Mouse (Mus musculus) heart, adult 2 months (tissue): Measurements from ENCODE around the gene Eif2ak2. TPM values are rescaled to one million over a fixed set of nuclear protein-coding genes. Genes with fewer than 3 reads are reported as not detected.
A peak's percentile ranks its signal among the peaks of the same experiment; 100 is the strongest.

Experiments used
- DNase-seq, 2 experiments: peaks; one replicate each; pipeline ENCODE4 v3.0.0; 2021
- H3K27ac ChIP-seq: fragments of 200-600 bp; 2 replicates; pipeline ENCODE4 v1.8.1; 2022
- H3K27me3 ChIP-seq: fragments of 200-500 bp; 2 replicates; pipeline ENCODE4 v1.6.1; 2012; ENCODE audit warnings: mild to moderate bottlenecking, low read length, inconsistent platforms, mixed read lengths; ENCODE audit not compliant: control insufficient read depth, insufficient read depth
- H3K36me3 ChIP-seq: fragments of 200-500 bp; 2 replicates; pipeline ENCODE4 v1.6.1; 2012; ENCODE audit warnings: low read length, inconsistent platforms; ENCODE audit not compliant: control insufficient read depth, insufficient read depth
- H3K4me1 ChIP-seq: fragments of 200-500 bp; 2 replicates; pipeline ENCODE4 v1.6.1; 2011; ENCODE audit warnings: low read length; ENCODE audit not compliant: control insufficient read depth, insufficient read depth
- H3K4me3 ChIP-seq: fragments of 200-600 bp; 2 replicates; pipeline ENCODE4 v1.8.1; 2022
- H3K79me2 ChIP-seq: fragments of 200-500 bp; replicated peaks from 2 replicates; pipeline ENCODE4 v1.6.1; 2012; ENCODE audit warnings: mild to moderate bottlenecking, inconsistent platforms, low read length, moderate library complexity, mixed read lengths; ENCODE audit not compliant: control insufficient read depth, insufficient read depth
- H3K9ac ChIP-seq: fragments of 200-500 bp; 2 replicates; pipeline ENCODE4 v1.6.1; 2012; ENCODE audit warnings: low read depth, mild to moderate bottlenecking, control low read depth, inconsistent platforms, low read length, mixed read lengths
- CTCF ChIP-seq: fragments of 200-600 bp; IDR thresholded peaks from 2 replicates; pipeline ENCODE4 v1.8.1; 2022; ENCODE audit warnings: antibody characterized with exemption, mild to moderate bottlenecking, moderate library complexity
- EP300 ChIP-seq: fragments of 200-500 bp; IDR thresholded peaks from 2 replicates; pipeline ENCODE4 v1.6.1; 2011; ENCODE audit warnings: low read depth, low read length, control low read depth; ENCODE audit not compliant: insufficient read depth
- POLR2A ChIP-seq: fragments of 200-500 bp; IDR thresholded peaks from 2 replicates; pipeline ENCODE4 v1.6.1; 2011; ENCODE audit warnings: mild to moderate bottlenecking, low read depth, low read length, control low read depth; ENCODE audit not compliant: insufficient read depth
- WGBS: fragments of 180-500 bp; shearing (Covaris S2); methylation state at CpG from one replicate; pipeline ENCODE4 v1.1.7; 2018; 5-methylcytosine and 5-hydroxymethylcytosine counted together
- intact Hi-C: fragments of 180-260 bp; cut with DNase I; formaldehyde crosslinking; loops from one replicate; pipeline ENCODE4 v1.15.1; 2025
- polyA plus RNA-seq: library from polyadenylated mRNA; depleted of rRNA; stranded (reverse); fragments of >200 nt; gene quantifications from 2 replicates; pipeline ENCODE4 v1.2.3, GENCODE M21; 2012
- total RNA-seq, 2 experiments: library from RNA; stranded (reverse); gene quantifications; 2 replicates each; pipeline ENCODE4 v1.2.3; 2021

Gene Eif2ak2
- total and polyA plus RNA-seq, 3 experiments: 2.7 to 8.0 (median 7.8) TPM

GRCm38 (mm10) chr17:78912861-78913281 is 30.5 kb upstream of the Eif2ak2 start:
- no peak overlapping the region for H3K9ac ChIP-seq
- H3K36me3 ChIP-seq: no peaks in the 10 kb centered on the region

DNA sequence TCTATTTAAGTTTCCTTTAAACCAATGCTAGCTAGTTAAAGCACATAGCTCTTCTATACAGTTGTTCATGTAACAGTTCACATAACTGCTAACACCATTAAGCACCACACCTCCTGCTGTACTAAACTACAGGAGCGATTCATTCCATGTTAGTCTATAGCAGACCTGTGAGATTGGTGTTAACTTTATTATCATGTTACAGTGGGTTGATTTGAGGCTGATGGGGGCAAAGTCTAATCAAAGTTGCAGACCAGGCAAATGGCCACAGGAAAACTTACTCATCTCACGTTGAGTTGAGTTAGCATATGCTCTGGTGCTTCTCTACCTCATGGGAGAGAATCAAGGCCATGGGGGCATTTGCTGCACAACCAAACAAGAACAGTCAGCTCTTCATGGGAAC is 27.0 kb upstream of the Eif2ak2 start:
- 67% methylated on average over 2 of the region's 2 CpGs for WGBS
- no peak overlapping the region for H3K9ac ChIP-seq

More at GRCm38 (mm10) chr17:78912861-78913281, 30.5 kb upstream of the Eif2ak2 start:
- TF ChIP-seq CTCF: no peak
- TF ChIP-seq POLR2A: no peak
- no peak for TF ChIP-seq EP300
- H3K79me2 ChIP-seq: no peaks in the 10 kb centered on the region
- H3K4me1 ChIP-seq: peaks cover 2% of the 10 kb centered on the region; the same call in 1 of the 2 replicates
- intact Hi-C loops: no loop called here
- 15% methylated on average over 6 of the region's 6 CpGs for WGBS
- DNase-seq: no peak
- H3K27ac ChIP-seq: no peak overlapping the region
- H3K4me3 ChIP-seq: no peak overlapping the region
- no peaks in the 10 kb centered on the region for H3K27me3 ChIP-seq

DNA sequence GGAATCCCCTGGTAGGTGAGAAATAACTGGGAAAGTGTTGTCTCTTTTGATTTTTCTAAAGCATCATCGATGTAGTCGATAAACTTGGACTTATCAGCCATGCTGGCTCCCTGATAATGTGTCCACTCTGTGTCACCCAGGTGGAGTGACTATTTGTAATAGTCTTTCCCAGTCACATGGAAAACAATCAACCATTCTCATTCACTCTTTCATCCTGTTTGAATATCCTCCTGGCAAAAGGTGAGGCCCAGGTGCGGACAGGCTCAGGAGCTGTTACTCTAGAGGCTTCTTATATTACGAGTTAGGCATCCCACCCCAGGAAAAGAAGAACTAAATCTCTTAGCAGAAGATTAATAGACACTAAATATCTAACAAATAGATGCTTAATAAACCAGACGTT is 24.5 kb upstream of the Eif2ak2 start, which contains the start of gene Sult6b1:
Gene Sult6b1, minus strand, starts transcription at position 101 of the 400 bp plus-strand sequence.
- WGBS: 82% methylated on average over 5 of the region's 5 CpGs
- TF ChIP-seq EP300 (no peak), CTCF (no peak), POLR2A (no peak)
- DNase-seq: no peak
- H3K27ac ChIP-seq: no peak within 1 kb of the TSS
- intact Hi-C loops: no loop called here
- H3K36me3 ChIP-seq: no peaks in the 10 kb centered on the region
- H3K4me1 ChIP-seq: no peaks in the 10 kb centered on the region
- no peaks in the 10 kb centered on the region for H3K79me2 ChIP-seq
- no peak within 1 kb of the TSS for H3K9ac ChIP-seq
- no peaks in the 10 kb centered on the region for H3K27me3 ChIP-seq
- no peak within 1 kb of the TSS for H3K4me3 ChIP-seq

More for the DNA sequence above, 27.0 kb upstream of the Eif2ak2 start:
- Histone ChIP-seq H3K27me3 (no peaks in the 10 kb centered on the region), H3K36me3 (no peaks in the 10 kb centered on the region), H3K4me1 (no peaks in the 10 kb centered on the region), H3K27ac (no peak overlapping the region), H3K4me3 (no peak overlapping the region), H3K79me2 (no peaks in the 10 kb centered on the region)
- DNase-seq: no peak
- intact Hi-C loops: no loop called here
- TF ChIP-seq CTCF (no peak), EP300 (no peak), POLR2A (no peak)

DNA sequence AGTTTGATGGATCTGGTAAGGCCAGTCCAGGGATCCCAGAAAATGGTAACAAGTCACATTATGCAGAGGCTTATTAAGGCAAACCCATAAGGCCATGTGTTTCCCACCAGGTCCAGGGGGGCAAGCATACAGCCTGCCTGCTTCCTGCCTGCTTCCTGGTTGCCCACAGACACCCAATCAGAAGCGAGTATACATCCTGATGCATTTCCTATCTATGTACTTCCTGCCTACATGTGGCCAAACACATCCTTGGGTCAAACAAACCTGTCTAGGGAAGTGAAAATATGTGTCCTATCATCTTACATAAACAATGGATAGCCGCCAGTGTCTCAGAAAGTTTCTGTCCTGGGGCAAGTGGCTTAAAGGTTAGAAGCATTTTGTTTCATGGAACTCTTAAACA is 20.8 kb upstream of the Eif2ak2 start:
- H3K79me2 ChIP-seq: no peaks in the 10 kb centered on the region
- 53% methylated on average over 2 of the region's 2 CpGs for WGBS
- intact Hi-C loops: no loop called here

GRCm38 (mm10) chr17:78895394-78895793 is 13.0 kb upstream of the Eif2ak2 start:
- Histone ChIP-seq H3K79me2 (no peaks in the 10 kb centered on the region), H3K9ac (no peak overlapping the region), H3K4me1 (no peaks in the 10 kb centered on the region), H3K4me3 (no peak overlapping the region), H3K27me3 (no peaks in the 10 kb centered on the region), H3K36me3 (no peaks in the 10 kb centered on the region), H3K27ac (no peak overlapping the region)
- TF ChIP-seq CTCF (peak; percentile 59), EP300 (no peak)
- intact Hi-C loops: no loop called here
- WGBS: 12% methylated on average over 8 of the region's 8 CpGs
- peak in 1 of 2 experiments; percentile 28 for DNase-seq

More for the DNA sequence above, 20.8 kb upstream of the Eif2ak2 start:
- Histone ChIP-seq H3K9ac (no peak overlapping the region), H3K4me3 (no peak overlapping the region), H3K4me1 (no peaks in the 10 kb centered on the region), H3K27me3 (no peaks in the 10 kb centered on the region), H3K27ac (no peak overlapping the region), H3K36me3 (no peaks in the 10 kb centered on the region)
- TF ChIP-seq EP300 (no peak), POLR2A (no peak), CTCF (no peak)
- no peak for DNase-seq

GRCm38 (mm10) chr17:78894991-78895390 is 12.6 kb upstream of the Eif2ak2 start:
- no peaks in the 10 kb centered on the region for H3K4me1 ChIP-seq
- 67% methylated on average over 7 of the region's 7 CpGs for WGBS
- H3K27ac ChIP-seq: no peak overlapping the region
- intact Hi-C loops: no loop called here
- H3K9ac ChIP-seq: no peak overlapping the region
- no peaks in the 10 kb centered on the region for H3K36me3 ChIP-seq
- no peaks in the 10 kb centered on the region for H3K27me3 ChIP-seq
- DNase-seq: no peak
- H3K4me3 ChIP-seq: no peak overlapping the region
- TF ChIP-seq CTCF (no peak), EP300 (no peak), POLR2A (no peak)
- no peaks in the 10 kb centered on the region for H3K79me2 ChIP-seq
